Mouse (Mus musculus) kidney, embryonic 16.5 days (tissue): ENCODE data around the gene Pold1. TPM values are rescaled to one million over a fixed set of nuclear protein-coding genes. Genes with fewer than 3 reads are reported as not detected.

ENCODE experiments used
- ATAC-seq: fragments of 200-750 bp; cut with Nextera tagmentation; 2 replicates; pipeline ENCODE4 v1.8.0; 2017; ENCODE audit warnings: moderate TSS enrichment; ENCODE audit not compliant: low FRiP score, low TSS enrichment
- H3K27ac ChIP-seq: fragments of 300-500 bp; sonication (generic); 2 replicates; pipeline ENCODE4 v1.5.1; 2014; ENCODE audit warnings: low read length
- H3K27me3 ChIP-seq: fragments of 300-500 bp; sonication (generic); 2 replicates; pipeline ENCODE4 v1.6.1; 2014; ENCODE audit warnings: low read length, control low read depth, mixed read lengths; ENCODE audit not compliant: insufficient read depth
- H3K36me3 ChIP-seq: fragments of 300-500 bp; sonication (generic); 2 replicates; pipeline ENCODE4 v1.6.1; 2014; ENCODE audit warnings: low read length, control low read depth, mixed read lengths; ENCODE audit not compliant: insufficient read depth
- H3K4me1 ChIP-seq: fragments of 300-500 bp; sonication (generic); 2 replicates; pipeline ENCODE4 v1.6.1; 2014; ENCODE audit warnings: low read length, control low read depth, mixed read lengths; ENCODE audit not compliant: insufficient read depth
- H3K4me2 ChIP-seq: fragments of 300-500 bp; sonication (generic); replicated peaks from 2 replicates; pipeline ENCODE4 v1.6.1; 2014; ENCODE audit warnings: low read depth, low read length
- H3K4me3 ChIP-seq: fragments of 300-500 bp; sonication (generic); 2 replicates; pipeline ENCODE4 v1.5.1; 2014; ENCODE audit warnings: mild to moderate bottlenecking, low read length
- H3K9ac ChIP-seq: fragments of 300-500 bp; sonication (generic); replicated peaks from 2 replicates; pipeline ENCODE4 v1.6.1; 2014; ENCODE audit warnings: low read length
- H3K9me3 ChIP-seq: fragments of 300-500 bp; sonication (generic); 2 replicates; pipeline ENCODE4 v1.6.1; 2016; ENCODE audit warnings: low read length, control low read depth
- WGBS: fragments of 180-500 bp; shearing (Covaris S2); extraction: QIAGEN DNeasy Blood & Tissue Kit; methylation state at CpG from one replicate; pipeline ENCODE4 v1.1.7; 2014; 5-methylcytosine and 5-hydroxymethylcytosine counted together
- polyA plus RNA-seq: library from polyadenylated mRNA; unstranded; fragments of >200 nt; fragmentation: Nextera tagmentation; extraction: Ambion mirVana; gene quantifications from 2 replicates; pipeline ENCODE4 v1.2.1, GENCODE M21; 2015

The Pold1 gene
- polyA plus RNA-seq, 1 experiment from 2014 or later: 105 TPM

DNA sequence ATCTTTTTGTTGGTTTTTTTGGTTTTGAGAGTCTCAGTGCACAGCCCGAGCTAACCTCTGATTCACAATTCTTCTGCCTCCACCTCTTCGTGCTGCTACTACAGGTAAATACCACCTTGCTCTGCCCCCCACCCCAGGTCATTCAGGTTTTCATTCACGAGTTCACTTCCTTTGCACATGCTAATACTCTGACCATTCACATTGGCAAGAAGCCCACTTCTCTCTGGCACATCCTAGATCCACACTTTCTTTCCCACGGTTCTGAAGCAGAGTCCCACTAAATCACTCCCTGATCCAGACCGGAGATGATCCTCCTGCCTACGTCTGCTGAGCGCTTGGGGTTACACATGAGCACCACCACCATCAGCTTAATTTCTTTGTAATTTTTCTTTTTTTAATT is 53.6 kb downstream of the Pold1 start:
- Histone ChIP-seq H3K9me3 (no peaks in the 10 kb centered on the region), H3K36me3 (peaks cover 32% of the 10 kb centered on the region), H3K9ac (peak overlapping the region; percentile 93), H3K4me1 (peaks cover 10% of the 10 kb centered on the region), H3K4me2 (peak overlapping the region; percentile 93), H3K27ac (no peak overlapping the region), H3K4me3 (peak overlapping the region; percentile 77; the same call in 1 of the 2 replicates), H3K27me3 (no peaks in the 10 kb centered on the region)
- no peak for ATAC-seq
- 80% methylated on average over 7 of the region's 7 CpGs for WGBS

DNA sequence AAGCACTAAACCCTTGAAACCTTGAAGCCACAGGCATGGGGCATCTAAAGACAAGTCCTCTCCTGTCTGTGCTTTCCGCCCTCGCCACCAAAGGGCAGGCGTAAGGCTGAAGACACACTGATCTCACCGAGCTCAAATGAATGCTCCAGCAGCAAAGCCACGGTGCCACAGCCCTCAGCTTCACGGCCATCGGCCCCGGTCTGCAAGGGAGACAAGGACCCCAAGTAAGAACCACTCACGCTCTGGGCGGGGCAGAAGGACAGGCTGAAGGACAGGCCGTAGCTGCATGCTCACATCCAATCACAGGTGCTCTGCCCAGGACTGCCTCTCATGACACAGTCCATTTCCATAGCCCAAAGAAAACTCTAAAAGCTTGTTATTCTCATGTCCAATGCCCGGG is 54.0 kb downstream of the Pold1 start:
- ATAC-seq: no peak
- Histone ChIP-seq H3K9me3 (no peaks in the 10 kb centered on the region), H3K27ac (no peak overlapping the region), H3K36me3 (peaks cover 36% of the 10 kb centered on the region), H3K4me2 (no peak overlapping the region), H3K4me3 (no peak overlapping the region), H3K4me1 (peaks cover 10% of the 10 kb centered on the region), H3K27me3 (no peaks in the 10 kb centered on the region), H3K9ac (no peak overlapping the region)
- WGBS: 93% methylated on average over 12 of the region's 12 CpGs

DNA sequence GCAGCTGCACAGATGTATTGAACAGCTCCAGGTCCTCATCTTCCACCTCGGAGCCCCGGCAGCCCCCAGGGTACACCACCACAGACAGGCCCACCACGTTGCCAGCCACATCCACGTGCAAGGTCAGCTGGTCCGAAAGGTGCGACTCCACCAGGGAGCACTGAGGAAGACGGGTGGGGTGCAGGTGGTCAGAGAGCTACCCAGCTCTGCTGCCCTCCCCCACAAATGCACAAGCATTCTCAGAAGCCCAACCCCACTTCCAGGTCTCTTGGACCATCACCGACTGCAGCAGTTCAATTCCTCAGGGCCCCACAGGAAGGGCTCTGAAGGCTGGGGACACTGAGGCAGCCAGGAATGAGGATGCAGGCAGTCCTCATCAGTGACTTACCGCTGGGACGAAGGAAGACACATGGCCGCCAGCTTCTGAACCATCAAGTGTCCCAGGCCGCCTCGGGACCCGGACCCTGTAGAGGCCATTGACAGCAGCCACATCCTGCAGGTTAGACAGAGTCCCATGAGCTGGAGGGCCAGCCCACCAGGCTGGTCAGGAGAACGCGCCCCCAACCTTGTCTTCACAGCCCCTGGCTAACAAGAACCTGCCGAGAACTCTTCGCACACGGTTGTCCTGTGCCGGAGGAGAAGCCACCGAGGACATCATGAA is 56.4 kb downstream of the Pold1 start:
- Histone ChIP-seq H3K27me3 (no peaks in the 10 kb centered on the region), H3K9ac (no peak overlapping the region), H3K36me3 (peaks cover 44% of the 10 kb centered on the region), H3K9me3 (no peaks in the 10 kb centered on the region), H3K4me2 (no peak overlapping the region), H3K27ac (no peak overlapping the region), H3K4me3 (no peak overlapping the region), H3K4me1 (peaks cover 10% of the 10 kb centered on the region)
- 93% methylated on average over 21 of the region's 21 CpGs for WGBS
- no peak for ATAC-seq

DNA sequence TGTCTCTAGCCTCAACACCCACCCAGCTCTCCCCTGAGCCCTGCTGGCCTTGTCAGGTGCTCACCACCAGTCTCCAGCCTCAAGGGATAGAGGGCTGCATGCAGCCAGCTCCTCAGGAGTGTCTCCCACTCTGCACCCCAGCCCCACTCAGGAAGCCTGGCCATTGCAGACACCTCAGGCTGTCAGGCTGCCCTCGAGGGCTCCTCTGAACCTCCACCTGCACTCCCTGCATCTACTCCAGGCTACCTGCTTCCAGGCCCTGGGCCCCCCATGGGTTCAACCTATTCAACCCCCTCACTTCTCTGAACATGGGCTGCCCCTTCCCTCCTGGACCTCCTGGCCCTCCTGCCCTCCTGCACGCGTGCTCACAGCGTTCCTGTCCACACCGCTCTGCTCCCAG is 57.3 kb downstream of the Pold1 start:
- WGBS: 94% methylated on average over 5 of the region's 5 CpGs
- no peak for ATAC-seq

DNA sequence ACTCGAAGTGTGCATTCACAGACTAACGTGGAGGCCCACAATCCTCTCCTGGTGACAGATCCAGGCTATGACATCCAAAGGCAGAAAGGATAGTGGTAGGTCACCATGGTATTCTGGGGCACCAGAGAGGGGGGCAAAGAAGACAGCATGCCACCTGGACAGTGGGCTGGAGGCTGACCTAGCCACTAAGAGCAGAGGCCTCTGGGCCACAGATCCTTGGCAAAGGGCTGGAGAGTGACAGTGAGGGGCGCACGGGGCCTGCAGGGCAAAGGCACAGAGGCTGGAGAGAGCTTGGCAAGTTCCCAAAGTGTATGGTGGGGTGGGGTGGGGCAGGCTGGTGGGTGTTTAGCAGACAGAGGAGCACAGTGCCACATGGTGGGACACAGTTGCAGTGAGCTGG is 58.4 kb downstream of the Pold1 start:
- Histone ChIP-seq H3K36me3 (peaks cover 44% of the 10 kb centered on the region), H3K4me2 (no peak overlapping the region), H3K4me3 (no peak overlapping the region), H3K27ac (no peak overlapping the region), H3K27me3 (no peaks in the 10 kb centered on the region), H3K4me1 (peaks cover 4% of the 10 kb centered on the region), H3K9ac (no peak overlapping the region), H3K9me3 (no peaks in the 10 kb centered on the region)
- ATAC-seq: no peak
- 97% methylated on average over 4 of the region's 4 CpGs for WGBS

More for the DNA sequence above, 57.3 kb downstream of the Pold1 start:
- H3K9ac ChIP-seq: no peak overlapping the region
- H3K4me3 ChIP-seq: no peak overlapping the region
- peaks cover 10% of the 10 kb centered on the region for H3K4me1 ChIP-seq
- H3K27ac ChIP-seq: no peak overlapping the region
- no peak overlapping the region for H3K4me2 ChIP-seq
- no peaks in the 10 kb centered on the region for H3K9me3 ChIP-seq
- H3K27me3 ChIP-seq: no peaks in the 10 kb centered on the region
- H3K36me3 ChIP-seq: peaks cover 44% of the 10 kb centered on the region

DNA sequence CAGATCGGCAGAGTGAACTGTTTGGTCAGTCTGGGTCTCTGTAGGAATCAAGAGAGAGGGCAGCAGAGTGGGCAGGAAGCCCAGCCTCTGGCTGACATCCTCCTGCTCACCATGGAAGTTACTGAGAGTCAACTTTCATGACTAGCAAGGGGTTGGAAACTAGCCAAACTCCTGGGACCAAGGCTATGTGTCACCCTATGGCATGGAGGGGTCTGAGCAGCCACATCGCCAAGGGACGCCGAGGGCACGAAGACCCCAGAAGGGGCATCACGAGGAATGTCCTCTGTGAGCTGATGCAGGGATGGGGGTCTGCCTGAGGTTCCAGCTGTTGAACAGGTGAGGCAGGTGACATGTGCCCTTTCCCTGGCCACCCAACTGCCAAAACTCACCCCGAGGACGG is 60.1 kb downstream of the Pold1 start:
- no peaks in the 10 kb centered on the region for H3K4me1 ChIP-seq
- ATAC-seq: no peak
- 95% methylated on average over 8 of the region's 8 CpGs for WGBS
- H3K4me3 ChIP-seq: no peak overlapping the region
- no peak overlapping the region for H3K4me2 ChIP-seq
- no peak overlapping the region for H3K27ac ChIP-seq
- H3K36me3 ChIP-seq: peaks cover 44% of the 10 kb centered on the region
- no peaks in the 10 kb centered on the region for H3K27me3 ChIP-seq
- H3K9me3 ChIP-seq: no peaks in the 10 kb centered on the region
- no peak overlapping the region for H3K9ac ChIP-seq

DNA sequence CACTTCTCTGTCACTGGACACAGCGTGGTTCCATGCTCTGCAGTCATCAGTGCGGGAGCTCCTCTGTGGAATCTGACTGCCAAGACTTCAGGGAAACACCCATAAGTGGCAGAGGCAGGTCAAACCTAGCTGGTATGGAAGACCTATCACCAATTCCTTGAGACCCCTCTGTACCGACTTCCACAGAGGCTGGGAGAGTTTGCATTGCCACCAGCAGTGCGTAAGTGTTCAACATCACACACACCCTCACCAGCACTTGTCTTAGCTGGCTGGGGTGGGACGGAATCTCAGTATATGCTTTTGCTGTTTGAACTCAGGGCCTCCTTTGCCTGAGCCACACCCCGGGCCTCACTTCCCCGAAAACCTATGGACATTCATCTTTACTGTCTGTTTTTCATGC is 60.7 kb downstream of the Pold1 start:
- no peak overlapping the region for H3K27ac ChIP-seq
- no peak for ATAC-seq
- no peak overlapping the region for H3K9ac ChIP-seq
- peaks cover 3% of the 10 kb centered on the region; the same call in 1 of the 2 replicates for H3K27me3 ChIP-seq
- H3K4me2 ChIP-seq: no peak overlapping the region
- H3K4me1 ChIP-seq: no peaks in the 10 kb centered on the region
- peaks cover 40% of the 10 kb centered on the region for H3K36me3 ChIP-seq
- WGBS: 90% methylated on average over 7 of the region's 7 CpGs
- no peak overlapping the region for H3K4me3 ChIP-seq
- no peaks in the 10 kb centered on the region for H3K9me3 ChIP-seq

DNA sequence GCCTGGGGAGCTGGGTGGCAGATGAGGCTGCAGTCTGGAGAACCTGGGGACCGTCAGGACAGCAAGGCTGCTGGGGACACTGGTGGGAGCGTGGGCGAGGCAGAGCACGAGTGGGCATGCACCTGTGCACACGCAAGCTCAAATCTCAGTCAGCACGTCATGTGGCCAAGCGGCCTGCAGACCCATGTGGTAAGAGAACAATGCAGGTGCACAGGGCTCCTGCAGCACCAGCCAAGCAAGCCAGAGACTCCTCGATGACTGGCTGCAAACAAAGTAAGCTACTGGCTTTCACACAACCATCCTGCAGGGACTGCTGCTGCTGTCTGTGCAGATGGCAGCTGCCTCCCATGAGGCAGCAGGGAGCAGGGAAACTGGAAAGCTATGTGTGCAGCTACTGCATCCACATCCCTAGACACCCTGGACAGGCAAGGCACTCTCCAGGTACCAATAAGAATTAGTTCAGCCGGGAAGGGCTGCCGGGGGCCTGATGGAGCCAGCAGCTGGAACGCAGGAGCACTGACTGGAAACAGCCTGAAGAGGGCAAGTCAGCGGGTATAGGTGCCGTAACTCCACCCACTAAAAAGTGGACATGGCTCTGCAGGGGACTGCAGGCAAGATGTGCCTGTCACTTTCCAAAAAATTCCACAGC is 61.6 kb downstream of the Pold1 start:
- WGBS: 67% methylated on average over 13 of the region's 13 CpGs
- no peak overlapping the region for H3K9ac ChIP-seq
- H3K27ac ChIP-seq: no peak overlapping the region
- H3K4me1 ChIP-seq: no peaks in the 10 kb centered on the region
- no peak overlapping the region for H3K4me2 ChIP-seq
- ATAC-seq: no peak
- H3K4me3 ChIP-seq: no peak overlapping the region
- peaks cover 31% of the 10 kb centered on the region for H3K36me3 ChIP-seq
- no peaks in the 10 kb centered on the region for H3K9me3 ChIP-seq
- peaks cover 12% of the 10 kb centered on the region for H3K27me3 ChIP-seq

DNA sequence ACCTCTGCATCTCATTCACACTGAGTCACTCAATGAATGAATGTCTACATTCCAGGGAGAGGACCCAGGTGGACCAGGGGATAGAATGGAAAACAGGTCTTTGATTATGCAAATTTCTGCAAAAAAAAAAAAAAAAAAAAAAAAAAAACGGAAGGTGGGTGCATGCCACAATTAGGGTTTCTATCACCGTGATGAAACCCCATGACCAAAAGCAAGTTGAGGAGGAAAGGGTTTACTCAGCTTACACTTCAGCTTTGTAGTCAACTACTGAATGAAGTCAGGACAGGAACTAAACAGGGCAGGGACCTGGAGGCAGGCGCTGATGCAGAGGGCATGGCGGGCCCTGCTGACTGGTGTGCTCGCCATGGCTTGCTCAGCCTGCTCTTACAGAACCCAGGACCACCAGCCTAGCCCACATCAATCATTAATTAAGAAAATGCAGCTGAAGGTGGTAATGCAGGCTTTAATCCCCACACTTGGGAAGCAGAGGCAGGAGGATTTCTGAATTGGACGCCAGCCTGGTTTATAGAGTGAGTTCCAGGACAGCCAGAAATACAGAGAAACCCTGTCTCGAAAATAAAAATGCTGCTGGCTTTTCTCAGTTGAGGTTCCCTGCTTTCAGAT is 63.0 kb downstream of the Pold1 start:
- no peak overlapping the region for H3K4me3 ChIP-seq
- no peaks in the 10 kb centered on the region for H3K4me1 ChIP-seq
- no peak overlapping the region for H3K27ac ChIP-seq
- no peaks in the 10 kb centered on the region for H3K9me3 ChIP-seq
- no peak overlapping the region for H3K9ac ChIP-seq
- ATAC-seq: no peak
- peaks cover 18% of the 10 kb centered on the region for H3K27me3 ChIP-seq
- WGBS: 80% methylated on average over 6 of the region's 7 CpGs
- H3K4me2 ChIP-seq: no peak overlapping the region
- H3K36me3 ChIP-seq: peaks cover 18% of the 10 kb centered on the region; the same call in 1 of the 2 replicates
